Mouse (Mus musculus): ENCODE results near the gene Gm49354.
"Not testable (repeated sequence)": the region's sequence is repeated elsewhere in the genome, so short reads cannot be mapped to it uniquely, and the experiment has no call there.

Gm49354 gene

GRCm38 (mm10) chr13:59768531-59768930 is 13.5 kb downstream of the Gm49354 start:
- no peak for DNase-seq (ENCODE audit: low spot score)

- DNase-seq (ENCODE audit: low spot score): no peak
Measured at GRCm38 (mm10) chr13:59766786-59767515, 15.1 kb downstream of the Gm49354 start.

DNA sequence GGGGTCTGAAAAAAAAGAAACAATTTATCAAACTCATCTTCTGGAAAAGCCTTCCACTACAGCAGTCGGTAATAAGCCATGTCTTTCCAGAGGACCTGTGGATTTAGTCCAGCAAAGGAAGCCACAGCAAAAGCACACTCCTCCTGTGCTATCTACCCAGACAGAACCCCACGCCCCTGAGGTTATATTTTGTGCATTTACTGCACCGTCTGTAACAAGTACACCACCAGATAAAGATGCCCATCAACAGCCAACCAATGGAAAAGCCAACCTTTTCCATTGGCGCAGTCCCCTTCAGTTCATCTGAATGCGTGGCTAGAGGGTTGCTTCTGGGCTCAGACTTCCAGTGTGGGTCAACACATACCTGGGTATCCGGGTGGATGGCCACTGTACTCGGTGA is 19.3 kb downstream of the Gm49354 start:
- no peak for DNase-seq (ENCODE audit: low spot score)

- DNase-seq (ENCODE audit: low spot score): no peak
Measured at GRCm38 (mm10) chr13:59756906-59757305, 25.1 kb downstream of the Gm49354 start.

DNA sequence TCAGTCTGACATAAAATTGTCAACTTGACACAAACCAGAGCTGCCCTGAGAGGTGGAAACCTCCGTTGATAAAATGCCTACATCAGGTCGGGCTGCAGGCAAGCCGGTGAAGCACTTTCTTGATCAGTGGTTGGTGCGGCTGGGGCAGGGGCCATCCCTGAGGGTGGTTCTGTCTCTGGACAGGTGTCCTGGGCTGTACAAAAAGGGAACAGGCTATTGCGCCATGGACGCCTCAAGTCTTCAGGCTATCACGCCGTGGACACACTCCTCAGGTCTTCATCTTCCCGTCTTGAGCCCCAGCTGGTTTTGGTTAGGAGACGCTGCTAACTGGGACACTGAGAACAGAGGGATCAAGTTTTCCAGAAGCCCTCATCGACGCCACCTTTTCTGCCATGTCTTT is 31.7 kb downstream of the Gm49354 start:
- no peak for DNase-seq (ENCODE audit: low spot score)

DNA sequence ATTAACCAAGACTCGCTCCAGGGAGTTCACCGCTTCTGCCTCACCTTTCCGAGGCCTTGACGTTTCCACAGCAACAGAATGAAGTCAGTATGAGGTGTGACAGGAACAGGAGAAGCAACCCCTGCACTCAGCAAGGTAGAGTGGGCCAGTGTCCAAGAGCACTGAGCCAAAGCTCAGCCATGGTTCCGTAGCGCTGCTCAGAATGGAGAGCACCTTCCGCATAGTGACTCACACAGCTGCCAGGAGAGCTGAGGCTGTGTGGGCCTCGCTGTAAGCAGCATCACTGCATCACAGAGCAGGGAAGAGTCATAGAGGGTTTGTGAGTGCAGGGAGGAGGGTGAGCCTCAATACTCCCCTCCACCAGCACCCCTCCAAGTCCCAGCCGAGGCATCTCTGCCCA is 35.3 kb downstream of the Gm49354 start, which contains the start of gene 1700014D04Rik:
Gene 1700014D04Rik, minus strand, starts transcription at position 42 of the 400 bp plus-strand sequence.
- no peak for DNase-seq (ENCODE audit: low spot score)

DNA sequence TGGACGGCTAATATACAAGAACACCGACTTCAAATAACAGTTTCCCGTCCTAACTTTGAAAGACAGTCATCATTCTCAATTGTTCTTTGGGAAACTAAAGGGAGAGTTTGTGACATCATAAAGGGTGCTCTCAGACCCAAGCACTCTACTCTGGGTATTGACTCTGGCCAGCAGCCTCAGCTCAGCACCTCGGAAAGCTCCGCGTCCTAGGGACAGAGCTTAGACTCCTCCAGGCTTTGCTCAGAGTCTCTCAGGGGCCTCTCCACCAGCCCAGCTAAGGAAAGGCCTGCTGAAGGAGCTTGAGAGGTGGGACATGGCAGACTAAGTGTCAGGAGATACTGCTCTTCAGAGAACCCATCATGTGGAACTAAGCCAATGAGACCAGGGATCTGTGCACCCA is 35.9 kb downstream of the Gm49354 start:
- DNase-seq (ENCODE audit: low spot score): no peak

GRCm38 (mm10) chr13:59745462-59745861 is 36.6 kb downstream of the Gm49354 start:
- DNase-seq (ENCODE audit: low spot score): no peak

DNA sequence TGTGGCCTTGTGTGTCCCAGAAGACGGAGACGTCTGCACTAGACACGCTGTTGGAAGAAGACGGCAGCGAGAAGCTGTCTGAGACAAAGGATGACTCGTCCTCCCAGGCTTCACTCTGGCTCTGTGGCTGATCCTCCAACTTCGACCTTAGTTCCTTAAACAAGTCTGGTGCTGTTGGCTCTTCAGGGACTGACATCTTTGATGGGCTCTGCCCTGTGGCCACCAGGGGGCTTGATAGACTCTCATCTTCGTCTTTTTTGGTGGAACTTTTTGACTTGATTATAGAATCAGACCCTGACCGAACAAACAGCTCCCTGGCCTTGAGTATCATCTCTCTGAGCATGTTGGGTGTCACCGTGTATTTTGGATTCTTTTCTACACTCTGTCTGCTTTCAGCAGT is 40.3 kb downstream of the Gm49354 start:
- DNase-seq (ENCODE audit: low spot score): no peak

- DNase-seq (ENCODE audit: low spot score): no peak
Measured at GRCm38 (mm10) chr13:59741096-59741495, 40.9 kb downstream of the Gm49354 start.

DNA sequence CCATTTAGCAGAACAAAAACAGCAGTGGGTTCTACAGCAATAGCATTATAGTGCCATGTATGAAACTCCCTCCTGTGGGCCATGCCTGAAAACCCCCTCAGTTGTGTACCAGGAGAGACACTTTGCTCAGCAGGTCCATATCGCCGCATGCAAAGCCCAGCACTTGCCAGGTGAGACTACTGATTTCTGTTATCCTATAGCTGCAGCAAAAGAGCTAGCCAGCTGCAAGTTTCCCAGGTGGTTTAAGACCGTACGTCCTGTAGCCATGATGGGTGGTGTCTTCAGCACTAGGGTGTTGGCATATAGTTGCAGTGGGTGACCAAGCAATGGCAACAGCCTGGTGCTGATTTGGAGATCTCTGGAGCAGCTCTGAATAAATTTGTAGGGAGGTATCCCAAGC is 42.6 kb downstream of the Gm49354 start:
- DNase-seq (ENCODE audit: low spot score): no peak

DNA sequence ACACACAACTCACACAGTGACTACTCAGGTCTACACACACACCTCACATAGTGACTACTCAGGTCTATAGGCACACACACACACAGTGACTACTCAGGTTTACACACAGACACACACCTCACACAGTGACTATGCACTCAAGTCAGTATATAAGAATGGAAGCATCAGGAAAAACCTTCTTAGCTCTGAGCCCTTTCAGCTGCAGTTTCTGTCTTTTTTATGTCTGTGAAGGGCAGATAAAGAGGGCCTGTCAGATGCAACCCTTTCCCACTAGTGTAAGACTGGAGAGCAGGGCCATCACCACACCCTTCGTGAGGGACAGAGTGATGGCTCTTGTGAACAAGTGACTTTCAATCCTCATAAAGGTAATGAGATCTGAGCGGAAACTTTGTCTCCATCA is 43.6 kb downstream of the Gm49354 start:
- no peak for DNase-seq (ENCODE audit: low spot score)

GRCm38 (mm10) chr13:59735190-59735589 is 46.9 kb downstream of the Gm49354 start:
- peak; percentile 55 for DNase-seq (ENCODE audit: low spot score)

GRCm38 (mm10) chr13:59734347-59734746 is 47.7 kb downstream of the Gm49354 start:
- not testable (repeated sequence) for DNase-seq (ENCODE audit: low spot score)

DNA sequence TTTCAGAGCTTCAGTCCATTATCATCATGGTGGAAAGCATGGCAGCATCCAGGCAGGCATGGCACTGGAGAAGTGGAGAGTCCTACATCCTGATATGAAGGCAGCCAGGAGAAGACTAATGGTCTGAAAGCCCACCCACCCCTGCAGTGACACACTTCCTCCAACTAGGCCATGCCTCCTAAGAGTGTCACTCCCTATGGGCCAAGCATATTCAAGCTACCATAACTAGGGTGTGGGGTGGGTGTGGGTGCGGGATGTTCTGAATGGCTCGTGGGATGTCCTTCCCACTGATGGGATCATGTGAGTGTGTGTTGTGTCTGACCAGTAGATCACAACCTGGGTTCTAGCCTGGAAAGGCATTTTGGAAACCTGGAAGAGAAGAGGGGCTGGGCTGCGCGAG is 48.1 kb downstream of the Gm49354 start:
- DNase-seq (ENCODE audit: low spot score): no peak

DNA sequence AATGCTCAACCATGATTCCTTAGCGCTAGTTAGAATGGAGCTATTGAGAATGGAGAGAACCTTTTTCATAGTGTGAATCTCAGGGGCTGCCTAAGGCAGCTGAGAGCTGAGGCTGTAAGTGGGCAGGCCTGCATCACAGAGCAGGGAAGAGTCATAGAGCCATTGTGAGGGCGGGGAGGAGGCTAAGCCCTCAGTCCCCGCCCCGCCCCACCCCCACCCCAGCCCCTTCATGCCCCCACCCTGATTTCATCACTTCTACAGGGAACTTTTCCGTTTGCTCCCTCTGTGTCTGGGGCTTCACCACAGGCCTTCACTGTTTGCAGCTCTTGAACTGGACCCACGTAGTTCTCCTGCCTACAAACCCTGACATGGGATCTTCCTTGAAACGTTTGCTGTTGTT is 50.4 kb downstream of the Gm49354 start, which contains the start of gene Spata31d1d:
Gene Spata31d1d, minus strand, starts transcription at position 101 of the 400 bp plus-strand sequence.
- DNase-seq (ENCODE audit: low spot score): no peak

GRCm38 (mm10) chr13:59728378-59729093 is 53.5 kb downstream of the Gm49354 start:
- peak; percentile 93 for DNase-seq (ENCODE audit: low spot score)

- DNase-seq (ENCODE audit: low spot score): no peak
Measured at GRCm38 (mm10) chr13:59726139-59726867, 55.7 kb downstream of the Gm49354 start.

- not testable (repeated sequence) for DNase-seq (ENCODE audit: low spot score)
Measured at GRCm38 (mm10) chr13:59722089-59722488, 60.0 kb downstream of the Gm49354 start.

DNA sequence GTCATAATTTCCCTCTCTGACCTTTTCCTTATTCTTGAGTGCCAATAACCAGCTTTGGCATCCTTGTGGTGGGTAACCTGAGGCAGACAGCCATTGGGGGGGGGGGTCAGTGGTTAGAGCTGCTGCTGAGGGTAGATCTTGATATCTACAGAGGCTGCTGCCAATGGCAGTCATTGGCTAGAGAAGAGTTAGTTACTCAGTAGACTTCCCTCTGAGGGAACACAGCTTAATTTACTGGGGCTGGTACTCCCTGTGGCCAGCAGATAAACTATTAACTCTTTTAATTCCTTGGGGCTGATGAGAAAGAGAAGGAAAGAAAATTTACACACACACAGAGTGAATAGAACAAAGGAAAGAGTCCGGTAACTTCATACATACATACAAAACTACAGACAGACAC is 62.6 kb downstream of the Gm49354 start:
- DNase-seq (ENCODE audit: low spot score): no peak

DNA sequence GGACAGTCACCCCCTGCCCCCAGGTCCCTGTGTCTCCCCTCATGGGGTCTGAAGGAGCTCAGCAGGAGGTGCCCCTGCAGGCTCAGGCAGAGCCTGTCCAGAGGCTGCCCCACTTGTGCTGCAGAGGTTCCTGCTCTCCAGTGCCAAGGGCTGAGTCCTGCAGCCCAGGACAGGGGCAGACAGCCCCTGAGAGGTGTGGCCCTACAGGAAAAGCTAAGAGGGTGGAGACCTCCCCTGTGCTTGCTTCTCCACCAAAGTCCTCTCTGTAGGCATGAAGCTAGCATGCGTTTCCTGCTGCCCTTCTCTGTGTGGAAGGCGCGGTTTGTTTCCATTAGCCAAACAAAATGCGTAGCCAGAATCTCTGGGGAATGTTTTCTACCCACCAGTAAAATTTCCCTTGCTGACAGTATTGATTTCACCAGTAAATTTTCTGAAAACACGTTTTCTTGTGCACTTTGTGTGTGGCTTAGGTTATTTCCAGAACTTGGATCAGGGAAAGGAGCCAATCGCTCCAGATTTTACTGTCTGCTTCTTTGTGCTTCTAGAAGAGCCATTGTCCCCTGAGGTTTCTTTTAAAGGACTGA is 63.1 kb downstream of the Gm49354 start:
- DNase-seq (ENCODE audit: low spot score): not testable (repeated sequence)

- no peak for DNase-seq (ENCODE audit: low spot score)
Measured at GRCm38 (mm10) chr13:59713710-59714109, 68.3 kb downstream of the Gm49354 start.
